Mouse (Mus musculus) layer of hippocampus, adult 18-20 months (tissue): ENCODE measurements at regions not wholly inside any gene's neighbourhood (a gene's known extent, or its start where the extent isn't known, plus 50 kb on each side); places are given as distances from the start of the nearest gene placed in this dataset.

Experiments used
- DNase-seq, 2 experiments: peaks; one replicate each; pipeline ENCODE4 v3.0.0; 2022; ENCODE audit warnings: low spot score in 2 of 2

- DNase-seq = peak in 1 of 2 experiments; percentile 12
Measured at GRCm38 (mm10) chr8:39695331-39695730, 979.5 kb upstream of the Adam24 start.

GRCm38 (mm10) chr8:39705843-39706242, 969.0 kb upstream of the Adam24 start:
- DNase-seq = no peak

- peak in 1 of 2 experiments; percentile 20 for DNase-seq
Measured at GRCm38 (mm10) chr8:39742377-39742776, 932.5 kb upstream of the Adam24 start.

GRCm38 (mm10) chr8:39746225-39746624, 928.7 kb upstream of the Adam24 start:
- DNase-seq = no peak

- DNase-seq = no peak
Measured at GRCm38 (mm10) chr8:39759905-39760304, 915.0 kb upstream of the Adam24 start.

DNA sequence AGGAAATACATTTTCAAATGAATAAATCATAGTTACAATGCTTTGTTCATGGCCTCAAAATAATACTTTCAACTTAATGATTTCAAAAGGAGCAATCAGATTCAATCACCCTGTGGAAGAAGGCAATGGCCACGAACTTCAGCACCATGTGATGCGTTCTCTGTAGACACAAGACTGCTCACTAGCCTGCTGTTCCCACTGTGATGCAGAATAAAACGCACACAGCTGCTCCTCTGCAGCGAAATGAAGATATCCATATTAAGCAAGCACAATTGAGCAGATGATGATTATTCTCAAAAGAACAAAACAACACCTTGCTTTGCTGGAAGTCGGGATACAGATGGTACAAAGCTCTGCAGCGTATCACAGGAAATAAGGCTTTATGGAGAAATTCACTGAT, 895.4 kb upstream of the Adam24 start:
- DNase-seq = peak in 1 of 2 experiments; percentile 31

DNA sequence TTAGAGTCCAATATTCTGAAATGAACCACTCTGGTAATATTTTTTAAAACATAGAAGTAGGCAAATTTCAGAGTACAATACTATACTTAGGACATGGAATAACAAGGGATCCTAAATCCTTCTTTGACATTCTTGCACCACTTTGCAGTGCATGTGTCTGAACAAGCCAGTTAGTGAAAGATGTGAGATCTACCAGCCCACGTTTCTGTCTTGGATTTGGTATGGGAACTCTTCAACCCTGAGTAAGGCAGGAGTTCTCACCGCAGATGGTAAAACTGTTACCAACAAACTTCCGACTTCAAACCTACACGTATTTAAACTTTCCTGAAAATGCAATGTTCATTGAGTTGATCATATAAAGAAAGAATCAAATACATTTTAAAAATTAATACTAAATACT, 894.7 kb upstream of the Adam24 start:
- no peak for DNase-seq

DNA sequence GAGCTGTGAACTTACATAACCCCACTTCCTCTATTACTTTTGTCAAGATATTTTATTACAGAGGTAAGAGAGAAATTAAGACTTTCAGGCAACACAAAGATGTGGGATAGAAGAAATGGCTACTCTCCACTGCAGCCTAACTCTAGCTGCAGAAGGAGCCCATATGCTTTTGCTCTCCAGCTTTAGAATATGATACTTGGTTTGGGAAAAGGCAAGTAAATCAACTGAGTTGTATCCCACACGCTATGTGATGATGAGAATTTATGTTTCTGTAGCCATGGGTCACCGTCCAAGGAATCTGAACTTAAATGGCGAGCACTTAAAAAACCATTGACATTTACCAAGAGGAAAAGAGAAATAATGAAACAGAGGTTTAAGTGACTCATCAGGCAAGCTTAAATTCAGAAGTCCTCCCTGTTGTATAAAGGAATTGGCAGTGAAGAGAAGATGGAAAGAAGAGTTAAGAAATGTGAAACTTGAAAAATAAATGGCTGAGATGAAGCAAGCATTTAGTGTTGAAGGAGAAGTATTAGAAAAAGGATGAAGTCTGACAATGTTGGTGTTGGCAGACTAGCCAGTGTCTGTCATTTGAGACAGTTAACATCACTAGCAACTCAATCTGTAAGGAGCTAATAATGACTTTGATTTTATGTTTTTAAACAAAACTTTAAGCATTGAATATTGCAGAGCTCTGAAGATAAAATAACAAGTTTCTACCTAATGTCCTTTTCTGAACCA, 893.3 kb upstream of the Adam24 start:
- peak in 1 of 2 experiments; percentile 6 for DNase-seq

- peak in 1 of 2 experiments; percentile 19 for DNase-seq
Measured at GRCm38 (mm10) chr8:39782162-39782530, 892.7 kb upstream of the Adam24 start.
